Mouse (Mus musculus): ENCODE measurements around the gene Gpx2. TPM values are rescaled to one million over a fixed set of nuclear protein-coding genes. Genes with fewer than 3 reads are reported as not detected.

Gpx2 gene
- total and polyA plus RNA-seq, 3 experiments, result not detected

DNA sequence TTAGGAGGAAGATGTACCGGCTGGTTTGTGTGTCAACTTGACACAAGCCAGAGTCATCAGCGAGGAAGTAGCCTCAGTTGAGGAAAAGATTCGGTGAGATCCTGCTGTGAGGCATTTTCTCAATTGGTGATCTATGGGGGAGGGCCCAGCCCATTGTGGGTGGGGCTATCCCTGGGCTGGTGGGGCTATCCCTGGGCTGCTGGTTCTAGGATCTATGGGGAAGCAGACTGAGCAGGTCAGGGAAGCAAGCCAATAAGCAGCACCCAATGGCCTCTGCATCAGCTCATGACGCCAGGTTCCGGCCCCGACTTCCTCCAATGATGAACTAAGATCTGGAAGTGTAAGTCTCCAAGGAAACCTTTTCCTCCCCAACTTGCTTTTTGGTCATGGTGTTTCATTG lies 44.7 kb upstream of the Gpx2 start:
- Histone ChIP-seq H3K9me3 (replicated peaks; ENCODE audit: low read length) (no peaks in the 10 kb centered on the region), H3K9ac (ENCODE audit: insufficient read depth, low read depth) (no peak overlapping the region), H3K4me2 (ENCODE audit: insufficient read depth, low read depth, poor library complexity, severe bottlenecking) (no peak overlapping the region), H3K4me3 (replicated peaks in 1 of 3; ENCODE audit: low read depth in 2 of 3, low read length in 2 of 3, poor library complexity in 1 of 3) (no peak overlapping the region), H3K79me2 (replicated peaks; ENCODE audit: control insufficient read depth, extremely low read depth, insufficient read depth, poor library complexity, severe bottlenecking) (peaks cover 8% of the 10 kb centered on the region), H3K4me1 (ENCODE audit: control insufficient read depth in 1 of 2, insufficient read depth in 2 of 2) (peaks cover 2 to 11% of the 10 kb centered on the region in 2 experiments), H3K36me3 (replicated peaks in 1 of 2; ENCODE audit: control insufficient read depth in 1 of 2, insufficient read depth in 1 of 2, low read length in 1 of 2) (peaks cover 0 to 29% of the 10 kb centered on the region in 2 experiments), H3K27me3 (replicated peaks) (no peaks in the 10 kb centered on the region), H3K27ac (ENCODE audit: insufficient read depth, low read depth) (no peak overlapping the region)
- no peak for TF ChIP-seq GABPA (IDR thresholded peaks at IDR 0.05; ENCODE audit: insufficient replicate concordance, low read depth, low read length)
- no peak for TF ChIP-seq TBP (conservative IDR thresholded peaks at IDR 0.05; ENCODE audit: low read depth, low read length)
- no peak for TF ChIP-seq MYC (IDR thresholded peaks at IDR 0.05; ENCODE audit: low read depth, low read length)
- no peak for TF ChIP-seq CHD1 (IDR thresholded peaks at IDR 0.05; ENCODE audit: low read depth, low read length)
- no peak for TF ChIP-seq MXI1 (IDR thresholded peaks at IDR 0.05; ENCODE audit: low read depth, low read length)
- no peak for DNase-seq (ENCODE audit: extremely low read depth)
- in situ Hi-C loops (cut with MboI; ENCODE audit: low pct_ligation_motif_present, low pct_unique_long_range_greater_than_20kb, low sequenced_read_pairs), result no loop called here
- dilution Hi-C loops (cut with MboI; ENCODE audit: extremely low pct_ligation_motif_present, extremely low pct_unique_long_range_greater_than_20kb, low sequenced_read_pairs), result no loop called here

DNA sequence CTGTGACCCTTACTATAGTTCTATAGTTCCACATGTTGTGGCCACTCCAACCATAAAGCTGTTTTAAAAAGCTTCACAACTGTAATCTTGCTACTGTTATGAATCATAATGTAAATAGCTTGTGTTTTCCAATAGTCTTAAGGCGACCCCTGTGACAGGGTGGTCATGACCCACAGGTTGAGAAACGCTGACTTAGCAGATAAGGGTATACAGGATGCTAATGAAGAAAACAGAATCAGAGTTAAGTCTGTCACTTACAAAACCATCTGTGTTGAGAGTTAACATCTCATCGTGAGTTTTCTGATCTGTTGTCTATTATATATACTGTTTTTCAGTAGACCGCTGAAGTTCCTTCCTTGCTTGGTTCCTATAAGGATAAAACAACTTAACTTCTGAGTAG lies 43.9 kb upstream of the Gpx2 start:
- no peak for DNase-seq (ENCODE audit: extremely low read depth)
- dilution Hi-C loops (cut with MboI; ENCODE audit: extremely low pct_ligation_motif_present, extremely low pct_unique_long_range_greater_than_20kb, low sequenced_read_pairs) (no loop called here), in situ Hi-C loops (cut with MboI; ENCODE audit: low pct_ligation_motif_present, low pct_unique_long_range_greater_than_20kb, low sequenced_read_pairs) (no loop called here)
- Histone ChIP-seq H3K9me3 (replicated peaks; ENCODE audit: low read length) (no peaks in the 10 kb centered on the region), H3K4me3 (replicated peaks in 1 of 3; ENCODE audit: low read depth in 2 of 3, low read length in 2 of 3, poor library complexity in 1 of 3) (no peak overlapping the region), H3K4me1 (ENCODE audit: control insufficient read depth in 1 of 2, insufficient read depth in 2 of 2) (peaks cover 2 to 11% of the 10 kb centered on the region in 2 experiments), H3K4me2 (ENCODE audit: insufficient read depth, low read depth, poor library complexity, severe bottlenecking) (no peak overlapping the region), H3K9ac (ENCODE audit: insufficient read depth, low read depth) (no peak overlapping the region), H3K79me2 (replicated peaks; ENCODE audit: control insufficient read depth, extremely low read depth, insufficient read depth, poor library complexity, severe bottlenecking) (peaks cover 8% of the 10 kb centered on the region), H3K27me3 (replicated peaks) (no peaks in the 10 kb centered on the region), H3K27ac (ENCODE audit: insufficient read depth, low read depth) (no peak overlapping the region), H3K36me3 (replicated peaks in 1 of 2; ENCODE audit: control insufficient read depth in 1 of 2, insufficient read depth in 1 of 2, low read length in 1 of 2) (peaks cover 0 to 25% of the 10 kb centered on the region in 2 experiments)
- TF ChIP-seq ZNF384 (IDR thresholded peaks at IDR 0.05; ENCODE audit: low read depth, low read length), result no peak
- peak; percentile 85 for TF ChIP-seq MAFK (IDR thresholded peaks at IDR 0.05; ENCODE audit: insufficient replicate concordance, low read length)

DNA sequence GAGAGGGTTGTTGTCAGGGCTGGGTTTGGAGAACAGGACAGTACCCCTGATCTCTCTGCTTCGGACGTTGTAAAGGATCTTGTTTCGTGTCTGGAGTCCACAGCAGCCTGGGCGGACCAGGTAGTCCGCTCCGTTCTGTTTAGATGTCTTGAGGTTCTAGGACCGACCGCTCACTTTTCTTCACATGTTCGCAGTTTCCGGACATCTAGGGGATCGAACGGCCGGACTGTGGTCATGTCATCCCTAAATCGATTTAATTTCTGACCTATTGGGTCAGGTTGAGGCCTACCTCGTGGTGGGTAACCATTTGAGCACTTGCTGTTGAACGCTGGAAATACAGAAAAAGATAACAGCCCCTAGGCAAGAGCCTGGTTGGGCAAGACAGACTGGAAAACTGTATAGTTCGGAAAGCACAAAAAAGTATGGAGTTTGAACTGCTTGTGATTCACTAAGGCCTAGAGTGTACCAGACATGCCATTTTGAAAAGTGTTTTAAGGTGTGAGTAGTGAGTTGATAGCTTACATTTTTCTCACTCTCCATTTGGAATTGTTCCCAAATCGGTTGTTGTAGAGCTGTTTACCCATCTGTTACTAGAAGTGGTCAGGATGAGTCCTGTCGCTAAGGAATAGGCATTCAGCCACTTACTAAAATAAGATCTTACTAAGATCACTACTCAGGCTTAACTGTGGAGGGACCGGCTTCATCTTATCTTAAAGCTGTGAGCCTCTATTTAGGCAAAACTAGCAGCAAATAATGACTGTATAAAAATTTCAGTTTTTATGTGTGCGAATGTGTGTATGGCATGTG lies 42.7 kb upstream of the Gpx2 start:
- H3K27ac ChIP-seq (ENCODE audit: insufficient read depth, low read depth), result no peak overlapping the region
- in situ Hi-C loops (cut with MboI; ENCODE audit: low pct_ligation_motif_present, low pct_unique_long_range_greater_than_20kb, low sequenced_read_pairs) (no loop called here), dilution Hi-C loops (cut with MboI; ENCODE audit: extremely low pct_ligation_motif_present, extremely low pct_unique_long_range_greater_than_20kb, low sequenced_read_pairs) (no loop called here)
- H3K4me3 ChIP-seq (replicated peaks in 1 of 3; ENCODE audit: low read depth in 2 of 3, low read length in 2 of 3, poor library complexity in 1 of 3), result peak overlapping the region; percentile 74 to 94 (median 79)
- TF ChIP-seq RAD21 (IDR thresholded peaks at IDR 0.05; ENCODE audit: low read depth, low read length), result no peak
- no peak for TF ChIP-seq CHD1 (IDR thresholded peaks at IDR 0.05; ENCODE audit: low read depth, low read length)
- TF ChIP-seq ZKSCAN1 (IDR thresholded peaks at IDR 0.05; ENCODE audit: borderline replicate concordance, low read depth, low read length), result no peak
- TF ChIP-seq CTCF (conservative IDR thresholded peaks at IDR 0.05 in 1 of 2, IDR thresholded peaks at IDR 0.05 in 1 of 2; ENCODE audit: low read depth in 2 of 2, low read length in 2 of 2), result no peak
- no peak for TF ChIP-seq MAFK (IDR thresholded peaks at IDR 0.05; ENCODE audit: insufficient replicate concordance, low read length)
- peak; percentile 75; the same call in 1 of the 2 replicates for TF ChIP-seq POLR2AphosphoS2 (IDR thresholded peaks at IDR 0.05; ENCODE audit: low read depth, low read length)
- no peak for TF ChIP-seq POLR2A (IDR thresholded peaks at IDR 0.05; ENCODE audit: low read depth, low read length)
- no peak for TF ChIP-seq MAZ (IDR thresholded peaks at IDR 0.05; ENCODE audit: low read depth, low read length)
- DNase-seq (ENCODE audit: extremely low read depth), result peak; percentile 11
- no peaks in the 10 kb centered on the region for H3K9me3 ChIP-seq (replicated peaks; ENCODE audit: low read length)
- no peaks in the 10 kb centered on the region for H3K27me3 ChIP-seq (replicated peaks)
- peaks cover 2 to 11% of the 10 kb centered on the region in 2 experiments for H3K4me1 ChIP-seq (ENCODE audit: control insufficient read depth in 1 of 2, insufficient read depth in 2 of 2)
- H3K4me2 ChIP-seq (ENCODE audit: insufficient read depth, low read depth, poor library complexity, severe bottlenecking), result peak overlapping the region; percentile 91
- H3K36me3 ChIP-seq (replicated peaks in 1 of 2; ENCODE audit: control insufficient read depth in 1 of 2, insufficient read depth in 1 of 2, low read length in 1 of 2), result peaks cover 0 to 23% of the 10 kb centered on the region in 2 experiments
- peaks cover 8% of the 10 kb centered on the region for H3K79me2 ChIP-seq (replicated peaks; ENCODE audit: control insufficient read depth, extremely low read depth, insufficient read depth, poor library complexity, severe bottlenecking)
- peak overlapping the region; percentile 70 for H3K9ac ChIP-seq (ENCODE audit: insufficient read depth, low read depth)

Data from CH12.LX (cell line).